Mouse (Mus musculus): Measurements from ENCODE around the gene Fcgrt. TPM values are rescaled to one million over a fixed set of nuclear protein-coding genes. Genes with fewer than 3 reads are reported as not detected.
"Not testable (repeated sequence)": the region's sequence is repeated elsewhere in the genome, so short reads cannot be mapped to it uniquely, and the experiment has no call there.

Fcgrt gene
- 22.2 TPM for polyA plus RNA-seq (2021)

- ATAC-seq (peak; percentile 86), DNase-seq (ENCODE audit: low read depth, low spot score) (peak; percentile 46)
- CTCF ChIA-PET, result no interaction called here
- POLR2A ChIA-PET, result no interaction called here
- no peak for TF ChIP-seq CTCF (IDR thresholded peaks at IDR 0.05)
- in situ Hi-C loops (cut with MboI; ENCODE audit: low pct_unique_long_range_greater_than_20kb), result no loop called here
- no peaks in the 10 kb centered on the region for H3K27me3 ChIP-seq
Measured at GRCm38 (mm10) chr7:45103652-45104180, at the start of gene Fcgrt. TSS of gene Fcgrt (minus strand) at chr7:45103851.

DNA sequence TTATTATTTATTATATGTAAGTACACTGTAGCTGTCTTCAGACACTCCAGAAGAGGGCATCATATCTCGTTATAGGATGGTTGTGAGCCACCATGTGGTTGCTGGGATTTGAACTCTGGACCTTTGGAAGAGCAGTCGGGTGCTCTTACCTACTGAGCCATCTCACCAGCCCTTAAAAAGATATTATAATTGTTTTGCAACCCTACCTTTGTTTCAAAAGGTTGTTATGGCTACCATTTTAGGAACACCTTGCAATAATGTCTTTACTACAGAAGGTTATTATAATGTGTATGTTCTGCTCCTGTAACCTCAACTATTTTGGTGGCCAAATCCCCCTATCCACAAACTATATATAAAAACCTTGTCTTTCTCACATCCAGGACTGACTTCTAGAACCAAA is 49.4 kb upstream of the Fcgrt start:
- ATAC-seq; POLR2A ChIA-PET; H3K27me3 ChIP-seq; DNase-seq (ENCODE audit: low read depth, low spot score); in situ Hi-C loops (cut with MboI; ENCODE audit: low pct_unique_long_range_greater_than_20kb): not testable (repeated sequence)
- CTCF ChIA-PET, result interaction anchor here (2.7 kb wide), 1 partner anchor 16 kb away, joined by 10 read pairs; the partner anchor contains the start of genes Flt3l and Gm45713

GRCm38 (mm10) chr7:45151303-45151702 is 47.7 kb upstream of the Fcgrt start:
- in situ Hi-C loops (cut with MboI; ENCODE audit: low pct_unique_long_range_greater_than_20kb), result no loop called here
- CTCF ChIA-PET, result interaction anchor here (1.1 kb wide), 1 partner anchor 13 kb away, joined by 4 read pairs; no protein-coding TSS in a partner anchor
- no peak for TF ChIP-seq CTCF (IDR thresholded peaks at IDR 0.05)
- no peaks in the 10 kb centered on the region for H3K27me3 ChIP-seq
- no peak for ATAC-seq
- POLR2A ChIA-PET, result no interaction called here
- DNase-seq (ENCODE audit: low read depth, low spot score), result no peak

GRCm38 (mm10) chr7:45150321-45150720 is 46.7 kb upstream of the Fcgrt start:
- ChIA-PET POLR2A (interaction anchor here (0.7 to 1.1 kb wide), 2 partner anchors 23 to 203 kb away, joined by 4 read pairs; no protein-coding TSS in a partner anchor), CTCF (no interaction called here)
- DNase-seq (ENCODE audit: low read depth, low spot score), result no peak
- in situ Hi-C loops (cut with MboI; ENCODE audit: low pct_unique_long_range_greater_than_20kb), result no loop called here
- TF ChIP-seq CTCF (IDR thresholded peaks at IDR 0.05), result no peak
- no peak for ATAC-seq
- H3K27me3 ChIP-seq, result no peaks in the 10 kb centered on the region

DNA sequence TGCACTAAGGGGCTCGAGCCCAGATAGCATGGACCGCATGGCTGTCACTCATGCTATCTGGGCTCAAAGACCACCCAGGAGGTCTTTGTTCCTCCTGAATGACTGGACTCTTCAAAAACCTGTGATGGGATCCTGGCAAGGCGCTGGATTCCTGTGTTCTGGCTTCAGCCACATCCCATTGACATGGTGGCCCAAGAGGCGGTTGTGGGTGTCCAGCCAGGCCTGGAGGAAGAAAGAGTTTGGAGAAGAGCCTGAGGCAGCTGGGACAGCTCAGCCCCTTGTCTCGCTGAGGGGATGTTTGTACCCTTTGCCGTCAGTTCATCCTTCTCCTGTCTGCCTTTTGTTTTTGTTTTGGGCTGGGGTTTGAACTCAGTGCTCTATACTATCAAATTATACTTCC is 45.9 kb upstream of the Fcgrt start:
- CTCF ChIA-PET, result no interaction called here
- no peak for ATAC-seq
- POLR2A ChIA-PET, result interaction anchor here (1.1 kb wide), 1 partner anchor 22 kb away, joined by 4 read pairs; no protein-coding TSS in a partner anchor
- no peak for DNase-seq (ENCODE audit: low read depth, low spot score)
- in situ Hi-C loops (cut with MboI; ENCODE audit: low pct_unique_long_range_greater_than_20kb), result no loop called here
- no peaks in the 10 kb centered on the region for H3K27me3 ChIP-seq
- TF ChIP-seq CTCF (IDR thresholded peaks at IDR 0.05), result no peak

- ChIA-PET CTCF (no interaction called here), POLR2A (interaction anchor here (0.5 kb wide), 1 partner anchor 174 kb away, joined by 3 read pairs; no protein-coding TSS in a partner anchor)
- no peak for TF ChIP-seq CTCF (IDR thresholded peaks at IDR 0.05)
- no peaks in the 10 kb centered on the region for H3K27me3 ChIP-seq
- DNase-seq (ENCODE audit: low read depth, low spot score) (no peak), ATAC-seq (no peak)
- in situ Hi-C loops (cut with MboI; ENCODE audit: low pct_unique_long_range_greater_than_20kb), result no loop called here
Measured at GRCm38 (mm10) chr7:45148534-45149098, 45.0 kb upstream of the Fcgrt start.

DNA sequence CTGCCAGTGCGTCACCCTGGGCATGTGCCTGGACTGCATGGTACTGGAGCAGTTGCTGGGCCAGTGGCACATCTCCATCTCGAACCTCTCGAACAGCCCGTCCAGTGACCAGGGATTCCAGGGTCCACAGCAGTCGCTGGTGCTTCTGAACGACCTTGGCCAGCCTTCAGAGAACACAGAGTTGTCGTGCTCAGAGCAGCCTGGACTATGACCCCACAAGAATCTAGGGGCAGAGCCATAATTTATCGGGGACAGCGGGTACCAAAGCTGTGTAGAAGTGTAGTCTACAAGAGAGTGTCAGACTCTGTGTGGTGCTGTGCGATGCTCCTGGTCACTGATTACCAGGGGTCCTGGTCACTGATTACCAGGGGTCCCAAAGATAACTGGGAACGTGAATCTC is 44.2 kb upstream of the Fcgrt start:
- ATAC-seq, result no peak
- in situ Hi-C loops (cut with MboI; ENCODE audit: low pct_unique_long_range_greater_than_20kb), result no loop called here
- POLR2A ChIA-PET, result interaction anchor here (0.5 kb wide), 1 partner anchor 173 kb away, joined by 3 read pairs; no protein-coding TSS in a partner anchor
- TF ChIP-seq CTCF (IDR thresholded peaks at IDR 0.05), result no peak
- DNase-seq (ENCODE audit: low read depth, low spot score), result no peak
- H3K27me3 ChIP-seq, result no peaks in the 10 kb centered on the region
- CTCF ChIA-PET, result no interaction called here

GRCm38 (mm10) chr7:45147267-45147666 is 43.6 kb upstream of the Fcgrt start:
- H3K27me3 ChIP-seq, result no peaks in the 10 kb centered on the region
- ATAC-seq, result no peak
- TF ChIP-seq CTCF (IDR thresholded peaks at IDR 0.05), result no peak
- ChIA-PET POLR2A (no interaction called here), CTCF (interaction anchor here (1.5 kb wide), 1 partner anchor 11 kb away, joined by 4 read pairs; the partner anchor contains the start of genes Flt3l and Gm45713)
- DNase-seq (ENCODE audit: low read depth, low spot score), result no peak
- in situ Hi-C loops (cut with MboI; ENCODE audit: low pct_unique_long_range_greater_than_20kb), result no loop called here

- DNase-seq (ENCODE audit: low read depth, low spot score) (no peak), ATAC-seq (no peak)
- in situ Hi-C loops (cut with MboI; ENCODE audit: low pct_unique_long_range_greater_than_20kb), result no loop called here
- ChIA-PET CTCF (no interaction called here), POLR2A (no interaction called here)
- no peaks in the 10 kb centered on the region for H3K27me3 ChIP-seq
- TF ChIP-seq CTCF (IDR thresholded peaks at IDR 0.05), result no peak
Measured at GRCm38 (mm10) chr7:45145460-45145859, 41.8 kb upstream of the Fcgrt start.

DNA sequence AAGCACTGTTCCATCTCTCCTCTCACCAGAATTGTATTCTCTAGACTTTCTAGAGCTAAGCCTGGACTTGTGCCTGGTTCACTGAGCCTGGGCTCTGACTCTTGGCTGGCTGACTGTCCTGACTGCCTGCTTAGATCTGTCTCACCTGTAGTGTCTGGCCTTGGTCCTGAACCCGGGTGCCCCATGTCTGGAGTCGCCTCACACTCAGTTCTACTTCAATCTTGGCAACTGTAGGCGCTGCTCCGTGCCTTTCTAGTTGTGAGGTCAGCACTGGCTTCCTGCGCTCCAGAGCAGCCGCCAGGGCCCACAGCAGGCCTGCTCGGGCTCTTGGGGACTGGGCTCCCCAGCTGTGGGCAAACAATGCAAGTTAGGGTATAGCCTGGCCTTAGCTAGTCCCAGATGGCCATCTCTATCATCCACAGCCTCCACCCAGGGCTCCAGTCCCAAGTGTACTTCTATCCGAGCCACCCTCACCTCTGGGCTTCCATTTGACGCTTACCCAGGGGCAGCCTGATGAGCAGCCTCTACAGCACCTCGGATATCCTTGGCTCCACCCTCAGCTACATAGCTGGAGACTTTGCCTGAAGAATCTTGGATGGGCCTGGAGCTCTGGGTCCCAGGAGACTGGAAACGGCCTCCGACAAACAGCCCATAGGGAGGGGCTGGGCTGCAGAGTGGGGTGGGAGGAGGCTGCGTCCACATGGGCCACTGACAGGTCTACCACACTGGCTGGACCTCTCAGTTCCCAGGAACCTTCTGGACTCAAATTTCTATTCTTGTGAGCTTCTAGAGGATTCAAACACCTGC is 40.9 kb upstream of the Fcgrt start:
- TF ChIP-seq CTCF (IDR thresholded peaks at IDR 0.05), result no peak
- no peaks in the 10 kb centered on the region for H3K27me3 ChIP-seq
- ChIA-PET CTCF (interaction anchor here (1.3 kb wide), 1 partner anchor 76 kb away, joined by 3 read pairs; no protein-coding TSS in a partner anchor), POLR2A (no interaction called here)
- DNase-seq (ENCODE audit: low read depth, low spot score) (no peak), ATAC-seq (no peak)
- in situ Hi-C loops (cut with MboI; ENCODE audit: low pct_unique_long_range_greater_than_20kb), result no loop called here

DNA sequence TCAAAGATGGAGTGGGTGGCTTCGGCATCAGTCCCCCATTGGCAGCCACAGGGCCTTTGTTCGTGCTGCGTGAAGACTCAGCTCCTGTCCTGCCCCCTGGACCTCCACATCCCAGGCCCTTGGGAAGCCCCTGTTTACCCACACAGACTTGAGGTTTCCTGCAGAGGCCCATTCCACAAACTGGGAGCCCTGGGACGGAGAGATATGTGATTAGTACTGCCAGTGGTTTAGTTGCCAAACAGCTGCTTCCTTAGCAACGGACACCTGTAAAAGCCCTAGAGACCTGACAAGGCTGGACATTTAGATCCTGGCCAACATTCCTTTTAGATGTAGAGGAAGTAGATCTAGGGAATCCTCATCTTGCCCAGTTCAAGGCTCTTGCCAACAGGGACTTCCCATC is 38.3 kb upstream of the Fcgrt start:
- ChIA-PET POLR2A (no interaction called here), CTCF (no interaction called here)
- DNase-seq (ENCODE audit: low read depth, low spot score), result no peak
- in situ Hi-C loops (cut with MboI; ENCODE audit: low pct_unique_long_range_greater_than_20kb), result no loop called here
- no peak for TF ChIP-seq CTCF (IDR thresholded peaks at IDR 0.05)
- no peak for ATAC-seq
- H3K27me3 ChIP-seq, result no peaks in the 10 kb centered on the region
